Mouse (Mus musculus) MEL (cell line): ENCODE measurements around the gene Fmc1. TPM values are rescaled to one million over a fixed set of nuclear protein-coding genes. Genes with fewer than 3 reads are reported as not detected.

ENCODE experiments used
- DNase-seq: peaks from one replicate; pipeline ENCODE4 v3.0.0; 2011; ENCODE audit warnings: low read depth, low spot score
- H3K27ac ChIP-seq: 2 replicates; pipeline ENCODE4 v1.5.1; 2012; ENCODE audit warnings: low read depth, mild to moderate bottlenecking, control low read depth, low read length, moderate library complexity; ENCODE audit not compliant: control insufficient read depth
- H3K27me3 ChIP-seq, 2 experiments: fragments of 150-350 bp in 1 of 2; sonication (generic) in 1 of 2; 2 replicates each; pipeline ENCODE4 v1.6.1; 2012; ENCODE audit warnings: low read length in 2 of 2, mild to moderate bottlenecking in 2 of 2, improper control_type of control experiment in 1 of 2, moderate library complexity in 1 of 2; ENCODE audit not compliant: insufficient read depth in 2 of 2, control insufficient read depth in 1 of 2
- H3K36me3 ChIP-seq, 2 experiments: 2 replicates each; pipeline ENCODE4 v1.6.1; 2012 to 2014; ENCODE audit warnings: low read length in 2 of 2, improper control_type of control experiment in 1 of 2, inconsistent platforms in 1 of 2, mild to moderate bottlenecking in 1 of 2; ENCODE audit not compliant: insufficient read depth in 2 of 2, control insufficient read depth in 1 of 2
- H3K4me1 ChIP-seq, 2 experiments: fragments of 150-350 bp in 1 of 2; sonication (generic) in 1 of 2; 2 replicates each; pipeline ENCODE4 v1.6.1; 2012; ENCODE audit warnings: low read length in 2 of 2, improper control_type of control experiment in 1 of 2, mild to moderate bottlenecking in 1 of 2; ENCODE audit not compliant: insufficient read depth in 2 of 2, control insufficient read depth in 1 of 2
- H3K4me3 ChIP-seq, 2 experiments: fragments of 150-350 bp in 1 of 2; sonication (generic) in 1 of 2; 2 replicates each; pipeline ENCODE4 v1.5.1; 2012; ENCODE audit warnings: low read depth in 2 of 2, low read length in 2 of 2, mild to moderate bottlenecking in 2 of 2, moderate library complexity in 2 of 2, control low read depth in 1 of 2, improper control_type of control experiment in 1 of 2; ENCODE audit not compliant: control insufficient read depth in 1 of 2, insufficient read depth in 1 of 2
- H3K79me2 ChIP-seq: 2 replicates; pipeline ENCODE4 v1.6.1; 2012; ENCODE audit warnings: mild to moderate bottlenecking, low read length, moderate library complexity; ENCODE audit not compliant: control insufficient read depth, poor library complexity, insufficient read depth
- H3K9ac ChIP-seq: 2 replicates; pipeline ENCODE4 v1.6.1; 2012; ENCODE audit warnings: low read depth, mild to moderate bottlenecking, control low read depth, low read length, moderate library complexity; ENCODE audit not compliant: control insufficient read depth, poor library complexity, severe bottlenecking
- H3K9me3 ChIP-seq: fragments of 150-350 bp; sonication (generic); replicated peaks from 2 replicates; pipeline ENCODE4 v1.6.1; 2012; ENCODE audit warnings: mild to moderate bottlenecking, low read length, improper control_type of control experiment, moderate library complexity; ENCODE audit not compliant: insufficient read depth
- CHD1 ChIP-seq: IDR thresholded peaks from 2 replicates; pipeline ENCODE4 v1.6.1; 2012; ENCODE audit warnings: low read depth, mild to moderate bottlenecking, inconsistent platforms, low read length, improper control_type of control experiment
- ELF1 ChIP-seq: IDR thresholded peaks from 2 replicates; pipeline ENCODE4 v1.6.1; 2014; ENCODE audit warnings: low read depth, mild to moderate bottlenecking, inconsistent platforms, low read length, improper control_type of control experiment, moderate library complexity
- ETS1 ChIP-seq: IDR thresholded peaks from 2 replicates; pipeline ENCODE4 v1.6.1; 2012; ENCODE audit warnings: low read depth, mild to moderate bottlenecking, inconsistent platforms, low read length, improper control_type of control experiment, moderate library complexity
- GATA1 ChIP-seq: IDR thresholded peaks from 2 replicates; pipeline ENCODE4 v1.6.1; 2011; ENCODE audit warnings: low read depth, low read length, improper control_type of control experiment
- HCFC1 ChIP-seq: IDR thresholded peaks from 2 replicates; pipeline ENCODE4 v1.6.1; 2012; ENCODE audit warnings: low read depth, mild to moderate bottlenecking, inconsistent platforms, low read length, improper control_type of control experiment, moderate library complexity
- MAFK ChIP-seq: IDR thresholded peaks from 2 replicates; pipeline ENCODE4 v1.6.1; 2011; ENCODE audit warnings: low read depth, mild to moderate bottlenecking, low read length, improper control_type of control experiment, borderline replicate concordance
- MEF2A ChIP-seq: IDR thresholded peaks from 2 replicates; pipeline ENCODE4 v1.6.1; 2014; ENCODE audit warnings: low read depth, mild to moderate bottlenecking, inconsistent platforms, low read length, improper control_type of control experiment; ENCODE audit not compliant: poor library complexity, insufficient replicate concordance, severe bottlenecking; ENCODE audit errors: extremely low read depth
- MYB ChIP-seq: IDR thresholded peaks from 2 replicates; pipeline ENCODE4 v1.6.1; 2011; ENCODE audit warnings: mild to moderate bottlenecking, low read depth, low read length, improper control_type of control experiment
- MYC ChIP-seq: IDR thresholded peaks from 2 replicates; pipeline ENCODE4 v1.6.1; 2011; ENCODE audit warnings: low read depth, mild to moderate bottlenecking, low read length, improper control_type of control experiment, moderate library complexity
- NELFE ChIP-seq: IDR thresholded peaks from 2 replicates; pipeline ENCODE4 v1.6.1; 2011; ENCODE audit warnings: low read depth, low read length, improper control_type of control experiment
- POLR2A ChIP-seq, 2 experiments: IDR thresholded peaks; 2 replicates each; pipeline ENCODE4 v1.6.1; 2011 to 2012; ENCODE audit warnings: low read length in 2 of 2, mild to moderate bottlenecking in 2 of 2, control low read depth in 1 of 2, improper control_type of control experiment in 1 of 2, low read depth in 1 of 2, moderate library complexity in 1 of 2; ENCODE audit not compliant: control insufficient read depth in 1 of 2, insufficient read depth in 1 of 2, poor library complexity in 1 of 2
- TBP ChIP-seq: IDR thresholded peaks from 2 replicates; pipeline ENCODE4 v1.8.0; 2011; ENCODE audit warnings: low read depth, low read length, improper control_type of control experiment
- ZKSCAN1 ChIP-seq: IDR thresholded peaks from 2 replicates; pipeline ENCODE4 v1.6.1; 2012; ENCODE audit warnings: low read depth, mild to moderate bottlenecking, inconsistent platforms, low read length, improper control_type of control experiment, moderate library complexity
- polyA plus RNA-seq, 2 experiments: library from polyadenylated mRNA; stranded (reverse) in 1 of 2; unstranded in 1 of 2; fragments of >175 nt in 1 of 2; fragments of >200 nt in 1 of 2; gene quantifications; 2 replicates each; pipeline versions ENCODE4 v1.2.1 to v1.2.4; 2012; ENCODE audit warnings: low replicate concordance in 2 of 2, low read depth in 1 of 2; ENCODE audit not compliant: insufficient read length in 2 of 2, insufficient read depth in 1 of 2, missing spikeins in 1 of 2
- total RNA-seq: library from RNA; depleted of rRNA; stranded (reverse); fragments of 300-350 nt; gene quantifications from 2 replicates; pipeline ENCODE4 v1.2.3, GENCODE M21; 2012

Gene Fmc1
- total and polyA plus RNA-seq, 3 experiments, result 86.1 to 124 TPM; not detected in 1

GRCm38 (mm10) chr6:38552636-38553000 lies 19.3 kb downstream of the Fmc1 start:
- DNase-seq, result no peak
- Histone ChIP-seq H3K27me3 (no peaks in the 10 kb centered on the region), H3K79me2 (peaks cover 40% of the 10 kb centered on the region), H3K9ac (peak overlapping the region; percentile 80), H3K4me1 (peaks cover 12 to 21% of the 10 kb centered on the region in 2 experiments), H3K9me3 (no peaks in the 10 kb centered on the region), H3K4me3 (peak overlapping the region; percentile 73 to 92), H3K27ac (peak overlapping the region; percentile 76; the same call in 1 of the 2 replicates)
- TF ChIP-seq TBP (no peak), CHD1 (peak; percentile 82; the same call in 1 of the 2 replicates), MYC (peak; percentile 10; the same call in 1 of the 2 replicates)
- TF ChIP-seq, all 39 proteins: peak for 2
- peaks cover 32 to 40% of the 10 kb centered on the region in 2 experiments for H3K36me3 ChIP-seq

- Histone ChIP-seq H3K36me3 (peaks cover 42 to 67% of the 10 kb centered on the region in 2 experiments), H3K4me3 (no peak overlapping the region), H3K79me2 (peaks cover 23% of the 10 kb centered on the region), H3K9me3 (no peaks in the 10 kb centered on the region)
- peak; percentile 65 for DNase-seq
- TF ChIP-seq ELF1, result no peak
- TF ChIP-seq NELFE, result no peak
- TF ChIP-seq ZKSCAN1, result no peak
- TF ChIP-seq ETS1, result no peak
- peak; percentile 71 for TF ChIP-seq GATA1
- TF ChIP-seq, all 39 proteins: peak for 1
- Histone ChIP-seq H3K9ac (no peak overlapping the region), H3K27ac (no peak overlapping the region), H3K4me1 (peaks cover 3 to 15% of the 10 kb centered on the region in 2 experiments), H3K27me3 (no peaks in the 10 kb centered on the region)
Observed at GRCm38 (mm10) chr6:38576096-38576495, 42.8 kb downstream of the Fmc1 start.

GRCm38 (mm10) chr6:38580112-38580857 lies 47.0 kb downstream of the Fmc1 start:
- TF ChIP-seq MAFK (peak; percentile 99), GATA1 (peak; percentile 31; the same call in 1 of the 2 replicates), MEF2A (no peak), NELFE (no peak), MYB (no peak), POLR2A (IDR thresholded peaks at IDR 0.05; ENCODE audit: control insufficient read depth in 1 of 2, insufficient read depth in 1 of 2, low read depth in 1 of 2, low read length in 2 of 2, poor library complexity in 1 of 2) (peak in 1 of 2 experiments; percentile 22; a peak in 1 of 4 replicates), HCFC1 (no peak)
- Histone ChIP-seq H3K4me3 (no peak overlapping the region), H3K9me3 (no peaks in the 10 kb centered on the region), H3K79me2 (peaks cover 20% of the 10 kb centered on the region), H3K4me1 (peaks cover 0 to 15% of the 10 kb centered on the region in 2 experiments; a peak in 3 of 4 replicates), H3K36me3 (peaks cover 34 to 73% of the 10 kb centered on the region in 2 experiments), H3K9ac (no peak overlapping the region), H3K27ac (no peak overlapping the region), H3K27me3 (no peaks in the 10 kb centered on the region)
- no peak for DNase-seq
